Mouse (Mus musculus) embryonic fibroblast, embryonic 13.5 days (primary cell): ENCODE data around the gene Zdhhc9.

Experiments
- CTCF ChIP-seq: IDR thresholded peaks from 2 replicates; pipeline ENCODE4 v1.5.1; 2011; ENCODE audit warnings: mild to moderate bottlenecking, control low read depth, low read length, moderate library complexity, borderline replicate concordance; ENCODE audit not compliant: insufficient read depth
- POLR2A ChIP-seq: IDR thresholded peaks from 2 replicates; pipeline ENCODE4 v1.6.1; 2011; ENCODE audit warnings: low read depth, mild to moderate bottlenecking, control low read depth, low read length, moderate library complexity

DNA sequence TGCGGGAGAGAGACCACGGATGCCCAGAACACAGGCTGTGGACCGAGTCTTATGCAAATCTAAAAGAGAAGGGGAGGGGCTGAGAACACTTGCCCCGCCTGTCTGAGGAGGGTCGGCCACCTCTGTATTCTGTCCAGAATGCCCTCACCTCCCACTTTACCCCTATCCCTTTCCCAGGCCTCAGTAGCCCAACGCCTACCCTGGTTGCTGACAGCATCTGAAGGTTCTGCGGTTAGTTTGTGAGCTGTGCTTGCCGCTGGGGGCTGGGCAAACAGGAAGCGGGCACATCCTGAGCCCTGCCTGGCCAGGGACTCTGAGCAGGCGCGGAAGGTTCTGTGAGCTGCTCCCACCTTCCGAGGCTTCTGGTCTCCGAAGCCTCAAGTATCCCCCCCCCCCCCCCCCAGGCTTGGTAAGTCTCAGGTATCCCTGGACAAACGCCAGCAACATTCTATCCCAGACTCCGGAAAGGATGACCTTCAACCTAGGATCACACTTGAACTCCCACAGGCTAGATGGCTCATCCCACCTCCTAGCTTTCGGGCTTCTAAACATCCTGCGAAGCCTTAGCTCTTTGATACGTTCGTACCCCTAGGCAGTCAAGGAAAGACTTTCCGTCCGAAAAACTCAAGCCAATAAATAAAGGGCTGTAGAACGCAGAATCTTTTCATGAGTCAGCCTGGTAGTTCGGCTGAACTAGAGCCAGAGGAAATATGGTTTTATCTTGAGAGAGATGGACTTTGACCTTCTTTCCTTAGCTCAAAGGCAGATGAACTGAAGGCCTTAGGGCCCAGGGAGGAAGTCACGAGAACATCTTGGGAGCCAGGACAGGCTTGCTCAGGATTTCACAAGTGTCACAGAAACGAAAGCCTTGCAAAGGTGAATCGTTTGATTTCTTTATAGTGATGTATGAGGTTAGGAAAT is 65.0 kb downstream of the Zdhhc9 start:
- TF ChIP-seq POLR2A (no peak), CTCF (no peak)
